Mouse (Mus musculus): ENCODE data around the gene 6330403K07Rik. TPM values are rescaled to one million over a fixed set of nuclear protein-coding genes. Genes with fewer than 3 reads are reported as not detected.

Gene 6330403K07Rik
- polyA plus RNA-seq, 1 experiment from 2014 or later, result 665 TPM

DNA sequence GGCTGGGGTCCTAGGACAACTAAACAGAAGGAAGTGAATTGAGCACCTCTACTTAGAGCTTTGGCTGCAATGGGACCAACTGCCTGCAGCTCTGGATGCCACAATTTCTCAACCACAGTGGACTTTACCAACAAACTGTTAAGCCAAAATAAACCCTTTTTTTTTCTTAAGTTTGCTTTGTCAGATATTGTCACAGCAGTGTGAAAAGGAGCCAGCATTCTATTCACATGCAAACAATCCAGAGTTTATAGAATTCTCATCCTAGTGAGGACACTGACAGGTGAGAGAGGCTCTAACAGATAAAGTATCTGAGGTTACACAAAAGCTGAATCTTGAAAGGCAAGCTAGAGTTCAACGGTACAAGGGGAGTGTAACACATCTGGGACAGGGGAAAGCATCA lies 16.3 kb downstream of the 6330403K07Rik start:
- H3K36me3 ChIP-seq, result peaks cover 12% of the 10 kb centered on the region
- H3K9ac ChIP-seq (replicated peaks), result no peak overlapping the region
- H3K4me3 ChIP-seq, result no peak overlapping the region
- no peaks in the 10 kb centered on the region for H3K27me3 ChIP-seq
- 90% methylated on average over 1 of the region's 1 CpGs for WGBS
- H3K27ac ChIP-seq (replicated peaks), result no peak overlapping the region
- no peak overlapping the region for H3K4me2 ChIP-seq (replicated peaks)
- ATAC-seq (replicated peaks), result no peak
- peaks cover 47% of the 10 kb centered on the region for H3K4me1 ChIP-seq
- no peaks in the 10 kb centered on the region for H3K9me3 ChIP-seq

DNA sequence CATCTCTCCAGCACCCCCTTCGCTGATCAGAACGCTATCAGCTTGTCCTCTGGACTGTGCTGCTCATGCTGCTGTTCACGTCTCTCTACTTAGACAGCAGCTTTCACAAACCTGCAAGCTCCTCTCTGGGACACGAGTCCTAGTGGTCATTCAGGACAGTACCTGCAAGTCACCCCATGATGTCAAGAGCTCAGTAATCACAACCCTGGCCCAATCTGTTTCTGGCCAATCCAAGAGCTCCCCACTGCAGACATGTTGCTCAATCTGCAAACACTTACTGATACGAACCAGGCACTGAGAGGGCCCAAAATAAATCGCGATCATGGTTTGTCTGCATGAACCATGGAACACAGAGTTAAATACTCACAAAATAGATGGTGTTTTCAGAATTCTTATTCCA lies 20.6 kb downstream of the 6330403K07Rik start:
- peaks cover 44% of the 10 kb centered on the region for H3K36me3 ChIP-seq
- no peaks in the 10 kb centered on the region for H3K9me3 ChIP-seq
- H3K27me3 ChIP-seq, result no peaks in the 10 kb centered on the region
- WGBS, result 96% methylated on average over 7 of the region's 7 CpGs
- no peak overlapping the region for H3K27ac ChIP-seq (replicated peaks)
- no peak overlapping the region for H3K4me2 ChIP-seq (replicated peaks)
- no peak for ATAC-seq (replicated peaks)
- H3K9ac ChIP-seq (replicated peaks), result no peak overlapping the region
- H3K4me3 ChIP-seq, result no peak overlapping the region
- H3K4me1 ChIP-seq, result peaks cover 19% of the 10 kb centered on the region

DNA sequence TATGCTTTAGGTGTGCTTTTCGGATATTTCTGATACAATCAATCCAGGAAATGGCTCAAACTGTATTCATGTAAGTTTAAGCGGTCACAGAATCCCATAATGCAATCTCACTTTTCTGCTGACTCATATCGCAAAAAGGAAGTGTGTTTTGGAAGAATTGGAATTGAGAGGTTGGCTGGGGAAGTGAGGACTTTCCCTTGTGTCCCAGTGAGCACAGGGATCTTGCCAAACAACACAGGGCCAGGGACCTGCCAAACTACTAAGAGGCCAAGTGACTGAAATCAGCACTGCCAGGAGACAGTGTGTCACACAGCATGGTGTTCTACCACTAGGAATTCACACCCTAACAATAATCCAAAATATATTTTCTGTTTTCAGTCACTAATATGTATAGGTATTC lies 25.0 kb downstream of the 6330403K07Rik start:
- H3K4me2 ChIP-seq (replicated peaks), result no peak overlapping the region
- ATAC-seq (replicated peaks), result no peak
- H3K27ac ChIP-seq (replicated peaks), result no peak overlapping the region
- H3K36me3 ChIP-seq, result peaks cover 49% of the 10 kb centered on the region
- no peaks in the 10 kb centered on the region for H3K27me3 ChIP-seq
- 96% methylated on average over 3 of the region's 3 CpGs for WGBS
- H3K4me3 ChIP-seq, result no peak overlapping the region
- H3K4me1 ChIP-seq, result peaks cover 8% of the 10 kb centered on the region
- no peaks in the 10 kb centered on the region for H3K9me3 ChIP-seq
- H3K9ac ChIP-seq (replicated peaks), result no peak overlapping the region

DNA sequence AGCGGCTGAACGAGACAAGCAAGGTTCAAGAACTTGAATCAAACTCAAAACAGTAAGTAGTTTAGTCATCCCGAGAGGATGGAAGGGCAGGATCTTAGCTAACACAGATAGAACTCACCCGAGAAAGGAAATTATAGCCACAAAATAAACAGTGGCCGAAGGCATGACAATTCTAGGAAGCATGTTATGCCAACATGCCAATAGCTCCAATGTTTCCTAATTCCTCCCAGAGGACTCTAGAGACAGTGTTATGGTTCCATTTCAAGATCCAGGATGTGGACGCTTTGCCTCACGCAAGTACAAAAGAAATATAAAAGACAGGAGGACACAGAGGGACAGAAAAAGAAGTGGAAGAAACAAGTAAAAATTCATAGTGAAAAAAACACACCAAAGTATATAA lies 25.5 kb downstream of the 6330403K07Rik start:
- H3K27me3 ChIP-seq, result no peaks in the 10 kb centered on the region
- H3K27ac ChIP-seq (replicated peaks), result no peak overlapping the region
- no peaks in the 10 kb centered on the region for H3K9me3 ChIP-seq
- peaks cover 47% of the 10 kb centered on the region for H3K36me3 ChIP-seq
- H3K4me3 ChIP-seq, result no peak overlapping the region
- 93% methylated on average over 7 of the region's 7 CpGs for WGBS
- no peak overlapping the region for H3K4me2 ChIP-seq (replicated peaks)
- no peak overlapping the region for H3K9ac ChIP-seq (replicated peaks)
- H3K4me1 ChIP-seq, result peaks cover 13% of the 10 kb centered on the region
- ATAC-seq (replicated peaks), result no peak

DNA sequence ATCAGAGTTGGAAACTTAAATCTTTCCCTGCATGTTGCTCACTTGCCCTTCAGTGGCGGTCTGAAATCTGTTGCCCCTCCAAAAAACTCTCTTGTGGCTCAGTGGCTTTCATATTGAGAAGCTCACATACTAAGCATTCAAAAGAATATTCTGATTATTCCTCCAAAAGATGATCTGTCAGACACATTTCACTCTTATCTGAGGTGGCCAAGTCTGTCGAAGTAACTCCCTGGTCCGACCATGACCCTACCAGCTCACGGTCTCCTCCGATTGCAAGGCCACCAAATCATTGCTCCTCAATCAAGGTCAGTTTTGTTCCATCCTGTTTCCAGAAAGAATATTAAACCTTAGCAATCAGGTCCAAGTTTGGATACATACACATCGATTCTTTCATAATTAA lies 26.3 kb downstream of the 6330403K07Rik start:
- no peak for ATAC-seq (replicated peaks)
- H3K4me3 ChIP-seq, result no peak overlapping the region
- no peak overlapping the region for H3K9ac ChIP-seq (replicated peaks)
- H3K36me3 ChIP-seq, result peaks cover 39% of the 10 kb centered on the region
- 96% methylated on average over 6 of the region's 6 CpGs for WGBS
- H3K4me2 ChIP-seq (replicated peaks), result no peak overlapping the region
- H3K4me1 ChIP-seq, result peaks cover 21% of the 10 kb centered on the region
- H3K27ac ChIP-seq (replicated peaks), result no peak overlapping the region
- H3K9me3 ChIP-seq, result no peaks in the 10 kb centered on the region
- H3K27me3 ChIP-seq, result no peaks in the 10 kb centered on the region

DNA sequence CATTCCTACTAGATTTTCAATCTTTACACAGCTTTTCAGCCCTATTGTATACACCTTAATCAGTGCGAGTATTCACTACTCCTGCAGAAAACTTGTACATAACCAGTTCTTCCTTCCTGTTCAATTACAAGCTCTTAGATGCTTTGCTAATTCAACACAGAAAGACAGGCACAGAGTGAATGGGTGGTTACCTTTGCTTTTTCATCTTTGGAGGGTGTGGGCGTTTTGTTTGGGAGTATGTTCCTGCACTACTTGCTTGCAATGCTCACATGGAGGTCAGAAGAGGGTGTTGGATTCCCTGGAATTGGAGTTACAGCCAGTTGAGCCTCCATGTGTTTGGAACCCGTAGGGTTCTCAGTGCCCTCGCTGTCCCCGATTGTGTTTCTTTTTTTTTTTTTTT lies 28.3 kb downstream of the 6330403K07Rik start:
- Histone ChIP-seq H3K4me2 (replicated peaks) (peak overlapping the region; percentile 45), H3K36me3 (peaks cover 25% of the 10 kb centered on the region), H3K4me3 (peak overlapping the region; percentile 99), H3K4me1 (peaks cover 21% of the 10 kb centered on the region), H3K27ac (replicated peaks) (peak overlapping the region; percentile 57), H3K9ac (replicated peaks) (peak overlapping the region; percentile 32; the same call in 1 of the 2 replicates), H3K27me3 (no peaks in the 10 kb centered on the region), H3K9me3 (no peaks in the 10 kb centered on the region)
- WGBS, result 56% methylated on average over 5 of the region's 5 CpGs
- ATAC-seq (replicated peaks), result no peak

DNA sequence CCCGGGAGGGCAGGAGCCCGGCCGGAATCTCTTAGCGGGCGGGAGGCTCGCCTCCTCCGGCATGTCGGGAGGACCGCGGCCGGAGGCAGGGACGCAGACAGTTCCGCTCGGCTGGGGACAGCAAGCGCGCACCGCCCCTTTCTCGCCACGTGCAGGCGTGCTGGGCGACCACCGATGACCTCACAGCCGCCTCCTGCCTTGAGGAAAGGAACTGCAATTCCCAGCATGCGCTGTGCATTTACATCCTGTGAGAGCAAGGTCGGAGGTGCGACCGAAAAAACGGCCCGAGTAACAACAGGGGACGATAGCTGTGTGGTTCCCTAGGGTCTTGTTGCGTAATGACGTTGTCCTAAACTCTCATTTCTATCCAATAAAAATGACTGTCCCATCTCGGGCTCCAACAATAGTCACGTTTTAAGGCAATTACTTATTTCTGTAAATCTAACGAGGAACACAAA lies 29.0 kb downstream of the 6330403K07Rik start, which contains the start of gene Dhx33:
Gene Dhx33 (minus strand): TSS at position 122 of the 458 bp plus-strand sequence.
- Histone ChIP-seq H3K4me3 (peak within 1 kb of the TSS; percentile 99), H3K36me3 (peaks cover 24% of the 10 kb centered on the region), H3K4me2 (replicated peaks) (peak within 1 kb of the TSS; percentile 78), H3K4me1 (peaks cover 21% of the 10 kb centered on the region), H3K9me3 (no peaks in the 10 kb centered on the region), H3K27me3 (no peaks in the 10 kb centered on the region), H3K27ac (replicated peaks) (peak within 1 kb of the TSS; percentile 79), H3K9ac (replicated peaks) (peak within 1 kb of the TSS; percentile 67)
- ATAC-seq (replicated peaks), result peak; percentile 98
- 1% methylated on average over 35 of the region's 35 CpGs for WGBS

DNA sequence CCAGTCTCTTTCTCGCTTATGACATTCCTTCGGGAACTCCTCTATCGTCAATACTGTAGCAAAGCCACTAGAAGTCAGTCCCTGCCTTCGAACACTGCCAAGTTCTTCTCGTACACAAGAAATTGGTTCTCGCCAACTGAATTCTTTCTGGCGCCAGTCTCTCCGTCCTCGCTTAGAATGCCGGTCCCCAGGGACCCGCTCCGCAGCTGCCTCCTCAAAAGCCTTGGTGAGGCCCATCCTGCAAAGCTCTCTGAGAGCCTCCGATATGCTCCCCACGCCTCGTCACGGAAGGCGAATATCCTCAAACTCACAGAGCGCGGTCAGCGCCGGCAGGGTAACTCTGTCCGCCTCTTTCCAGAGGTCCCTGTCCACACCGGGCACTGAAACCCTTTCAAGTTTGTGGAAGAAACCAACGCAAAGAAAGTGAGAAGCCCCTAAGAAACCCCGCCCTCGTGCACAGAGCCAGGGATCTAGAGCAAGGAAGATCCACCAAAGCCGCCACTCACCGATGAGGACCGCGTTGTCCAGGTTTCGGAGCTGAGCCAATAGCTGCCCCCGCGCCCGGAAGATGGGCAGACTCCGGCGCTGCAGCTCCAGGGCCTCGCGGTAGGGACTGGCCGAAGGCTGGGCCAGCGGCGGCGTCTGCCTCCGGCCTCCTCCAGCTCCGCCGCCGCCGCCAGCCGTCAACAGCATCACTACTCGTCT lies 29.6 kb downstream of the 6330403K07Rik start:
- H3K4me1 ChIP-seq, result peaks cover 21% of the 10 kb centered on the region
- H3K4me3 ChIP-seq, result peak overlapping the region; percentile 99
- H3K9ac ChIP-seq (replicated peaks), result peak overlapping the region; percentile 67
- peak overlapping the region; percentile 79 for H3K27ac ChIP-seq (replicated peaks)
- ATAC-seq (replicated peaks), result peak; percentile 82; the same call in 1 of the 2 replicates
- H3K9me3 ChIP-seq, result no peaks in the 10 kb centered on the region
- H3K4me2 ChIP-seq (replicated peaks), result peak overlapping the region; percentile 78
- H3K27me3 ChIP-seq, result no peaks in the 10 kb centered on the region
- H3K36me3 ChIP-seq, result peaks cover 26% of the 10 kb centered on the region
- under 1% methylated on average over 49 of the region's 49 CpGs for WGBS

DNA sequence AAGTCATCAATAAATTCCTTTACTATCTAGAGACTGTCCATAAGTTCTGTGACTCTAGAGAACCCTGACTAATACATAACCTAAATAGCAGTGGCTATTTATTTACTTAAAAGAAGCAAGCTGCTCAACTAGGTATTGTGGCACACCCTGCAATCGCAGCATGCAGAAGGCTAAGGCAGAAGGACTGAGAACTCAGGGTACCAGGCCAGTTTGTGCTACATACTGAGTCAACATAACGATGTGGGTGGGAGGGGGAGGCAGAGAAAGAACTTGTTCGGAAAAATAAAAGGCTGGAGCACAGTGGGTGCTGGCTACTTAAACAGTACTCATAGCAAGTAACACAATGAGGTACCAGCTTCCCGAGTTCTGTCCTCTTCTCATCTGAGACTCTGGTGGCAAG lies 32.1 kb downstream of the 6330403K07Rik start:
- WGBS, result 74% methylated on average over 4 of the region's 4 CpGs
- no peak overlapping the region for H3K4me2 ChIP-seq (replicated peaks)
- H3K27me3 ChIP-seq, result no peaks in the 10 kb centered on the region
- H3K4me3 ChIP-seq, result no peak overlapping the region
- H3K9me3 ChIP-seq, result no peaks in the 10 kb centered on the region
- no peak overlapping the region for H3K27ac ChIP-seq (replicated peaks)
- H3K9ac ChIP-seq (replicated peaks), result no peak overlapping the region
- H3K36me3 ChIP-seq, result peaks cover 38% of the 10 kb centered on the region
- no peak for ATAC-seq (replicated peaks)
- peaks cover 21% of the 10 kb centered on the region for H3K4me1 ChIP-seq

DNA sequence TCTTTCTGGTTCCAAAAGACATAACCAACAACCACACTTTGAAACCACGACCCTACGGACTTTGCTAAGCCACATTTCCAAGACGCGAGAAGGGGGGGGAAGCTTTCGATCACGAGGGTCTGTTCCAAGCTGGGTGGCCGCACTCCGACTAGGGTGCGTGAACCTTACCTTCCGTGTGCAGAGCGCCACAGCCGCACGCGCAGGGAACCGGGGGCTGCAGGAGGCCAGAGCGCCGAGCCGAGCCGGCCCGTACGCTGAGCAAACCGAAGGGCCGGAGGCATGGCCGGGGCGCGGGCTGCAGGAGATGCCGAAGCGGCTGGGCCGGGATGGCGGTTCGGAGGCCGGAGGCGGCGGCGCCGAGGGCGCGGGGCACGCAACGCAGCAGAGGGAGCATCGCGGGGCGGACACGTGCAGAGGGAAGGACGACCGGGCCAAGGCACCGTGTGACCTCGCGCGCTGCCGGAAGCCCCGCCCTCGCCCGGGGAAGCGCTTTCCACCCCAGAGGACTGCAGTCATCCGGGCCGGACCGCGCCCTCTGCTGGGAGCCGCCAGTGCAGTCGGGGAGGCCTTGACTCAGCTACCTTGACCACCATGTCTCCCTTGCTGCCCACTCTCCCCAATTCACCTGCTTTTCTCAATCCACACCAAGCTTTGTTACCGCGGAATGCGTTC lies 50.6 kb downstream of the 6330403K07Rik start, which contains the start of gene C1qbp:
Gene C1qbp (minus strand): TSS at position 470 of the 672 bp plus-strand sequence.
- peak; percentile 97 for ATAC-seq (replicated peaks)

DNA sequence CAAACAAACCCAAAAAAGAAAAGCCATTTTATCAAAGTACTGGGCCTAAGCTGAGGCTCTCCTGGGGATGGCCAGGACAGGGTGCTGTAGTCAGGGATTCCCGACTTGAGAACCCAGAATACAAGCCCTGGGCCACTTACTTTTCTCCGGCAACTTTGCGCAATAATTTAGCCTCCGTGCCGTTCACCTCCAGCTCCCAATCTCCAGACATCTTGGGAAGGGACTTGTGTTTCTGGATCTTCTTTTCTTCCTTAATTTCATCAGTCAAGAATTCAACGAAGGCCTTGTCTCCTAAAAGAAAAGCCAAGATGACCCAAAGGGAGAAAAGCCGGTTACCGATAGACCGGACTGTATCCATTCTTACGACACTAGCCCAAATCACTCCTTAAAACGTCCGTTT lies 51.3 kb downstream of the 6330403K07Rik start:
- Histone ChIP-seq H3K9me3 (no peaks in the 10 kb centered on the region), H3K36me3 (peaks cover 57% of the 10 kb centered on the region), H3K9ac (replicated peaks) (peak overlapping the region; percentile 94), H3K4me1 (peaks cover 15% of the 10 kb centered on the region), H3K4me3 (peak overlapping the region; percentile 100), H3K27me3 (no peaks in the 10 kb centered on the region), H3K4me2 (replicated peaks) (peak overlapping the region; percentile 65), H3K27ac (replicated peaks) (no peak overlapping the region)
- 9% methylated on average over 12 of the region's 12 CpGs for WGBS
- no peak for ATAC-seq (replicated peaks)

More for the DNA sequence above, 50.6 kb downstream of the 6330403K07Rik start, which contains the start of gene C1qbp:
- peak within 1 kb of the TSS; percentile 100 for H3K4me3 ChIP-seq
- WGBS, result under 1% methylated on average over 63 of the region's 64 CpGs
- 0 out of 2 replicates have a peak within 1 kb of the TSS, but pooled peaks have one; percentile 32 for H3K27ac ChIP-seq (replicated peaks)
- no peaks in the 10 kb centered on the region for H3K9me3 ChIP-seq
- H3K36me3 ChIP-seq, result peaks cover 57% of the 10 kb centered on the region
- no peaks in the 10 kb centered on the region for H3K27me3 ChIP-seq
- peaks cover 15% of the 10 kb centered on the region for H3K4me1 ChIP-seq
- H3K4me2 ChIP-seq (replicated peaks), result peak within 1 kb of the TSS; percentile 65
- H3K9ac ChIP-seq (replicated peaks), result peak within 1 kb of the TSS; percentile 94

All from forebrain, embryonic 15.5 days (tissue).